Mouse (Mus musculus) activated CD4-positive, CD25-positive, alpha-beta regulatory T cell, adult 4 months (primary cell): ENCODE data around the gene Tpbgl. TPM values are rescaled to one million over a fixed set of nuclear protein-coding genes. Genes with fewer than 3 reads are reported as not detected.

ENCODE experiments used
- ATAC-seq: one replicate; pipeline ENCODE4 v1.8.0; 2017
- polyA plus RNA-seq, 2 experiments: library from polyadenylated mRNA; unstranded; fragments of 100-300 nt; shearing (Covaris generic); gene quantifications; one replicate each; pipeline ENCODE4 v1.2.1; 2017

Gene Tpbgl
- polyA plus RNA-seq, 2 experiments from 2014 or later = 0.25 TPM; not detected in 1

- no peak for ATAC-seq
Observed at GRCm38 (mm10) chr7:99641245-99641644, 14.3 kb upstream of the Tpbgl start.

GRCm38 (mm10) chr7:99633966-99634665 lies 7.2 kb upstream of the Tpbgl start:
- no peak for ATAC-seq

GRCm38 (mm10) chr7:99632286-99632685 lies 5.4 kb upstream of the Tpbgl start:
- ATAC-seq = no peak

GRCm38 (mm10) chr7:99627366-99627765 lies 463 bp upstream of the Tpbgl start:
- no peak for ATAC-seq

GRCm38 (mm10) chr7:99625722-99626375 lies 1.1 kb downstream of the Tpbgl start:
- ATAC-seq = no peak

GRCm38 (mm10) chr7:99618860-99619259 lies 8.0 kb downstream of the Tpbgl start:
- no peak for ATAC-seq

GRCm38 (mm10) chr7:99618264-99618663 lies 8.6 kb downstream of the Tpbgl start:
- no peak for ATAC-seq

GRCm38 (mm10) chr7:99607632-99608031 lies 19.3 kb downstream of the Tpbgl start:
- no peak for ATAC-seq

- no peak for ATAC-seq
Observed at GRCm38 (mm10) chr7:99606766-99607165, 20.1 kb downstream of the Tpbgl start.

- ATAC-seq = no peak
Observed at GRCm38 (mm10) chr7:99606303-99606702, 20.6 kb downstream of the Tpbgl start.

- no peak for ATAC-seq
Observed at GRCm38 (mm10) chr7:99605058-99605457, 21.8 kb downstream of the Tpbgl start.

GRCm38 (mm10) chr7:99603875-99604662 lies 22.8 kb downstream of the Tpbgl start:
- no peak for ATAC-seq

- no peak for ATAC-seq
Observed at GRCm38 (mm10) chr7:99598722-99599121, 28.2 kb downstream of the Tpbgl start.

GRCm38 (mm10) chr7:99593868-99594803 lies 32.8 kb downstream of the Tpbgl start:
- ATAC-seq = no peak

GRCm38 (mm10) chr7:99592669-99593068 lies 34.2 kb downstream of the Tpbgl start:
- ATAC-seq = no peak

GRCm38 (mm10) chr7:99590646-99591045 lies 36.3 kb downstream of the Tpbgl start:
- ATAC-seq = no peak

GRCm38 (mm10) chr7:99590064-99590463 lies 36.8 kb downstream of the Tpbgl start:
- ATAC-seq = no peak

- ATAC-seq = no peak
Observed at GRCm38 (mm10) chr7:99585976-99586375, 40.9 kb downstream of the Tpbgl start.

- no peak for ATAC-seq
Observed at GRCm38 (mm10) chr7:99583625-99584024, 43.3 kb downstream of the Tpbgl start.

GRCm38 (mm10) chr7:99582867-99583266 lies 44.0 kb downstream of the Tpbgl start:
- no peak for ATAC-seq

- no peak for ATAC-seq
Observed at GRCm38 (mm10) chr7:99582306-99582705, 44.6 kb downstream of the Tpbgl start.

- ATAC-seq = no peak
Observed at GRCm38 (mm10) chr7:99580247-99580646, 46.7 kb downstream of the Tpbgl start.
